Mouse (Mus musculus): ENCODE results near the gene Sgo2a. TPM values are rescaled to one million over a fixed set of nuclear protein-coding genes. Genes with fewer than 3 reads are reported as not detected.

Gene Sgo2a
- polyA plus RNA-seq, 1 experiment from 2014 or later, result 4.4 TPM

DNA sequence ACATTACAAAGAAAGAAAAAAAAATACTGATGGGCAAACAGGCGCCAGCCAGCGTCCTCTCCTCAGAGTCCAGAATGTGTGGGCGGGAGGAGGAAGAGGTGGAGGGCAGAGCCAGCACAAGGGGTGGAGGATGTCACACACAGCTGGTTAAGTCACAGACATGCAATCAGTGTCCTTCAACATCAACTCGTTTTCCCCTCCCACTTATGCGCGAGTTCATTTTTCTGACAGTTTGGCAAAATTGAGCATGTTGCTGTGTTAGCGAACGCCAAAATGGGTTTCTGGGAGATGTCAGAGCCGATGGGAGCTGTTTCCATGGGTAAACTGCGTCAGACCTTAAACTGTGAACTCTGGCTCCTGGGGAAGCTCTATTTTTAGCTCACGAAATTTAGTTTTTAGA lies 61.2 kb downstream of the Sgo2a start:
- Histone ChIP-seq H3K9me3 (ENCODE audit: control insufficient read depth, low read length) (no peaks in the 10 kb centered on the region), H3K27ac (replicated peaks) (no peak overlapping the region), H3K4me2 (replicated peaks; ENCODE audit: low read depth) (no peak overlapping the region), H3K4me1 (replicated peaks; ENCODE audit: control insufficient read depth, insufficient read depth) (no peaks in the 10 kb centered on the region), H3K9ac (ENCODE audit: low read length) (no peak overlapping the region), H3K27me3 (ENCODE audit: control insufficient read depth, insufficient read depth, low read length) (no peaks in the 10 kb centered on the region), H3K36me3 (ENCODE audit: control insufficient read depth, insufficient read depth, low read length) (no peaks in the 10 kb centered on the region), H3K4me3 (ENCODE audit: low read depth, low read length) (no peak overlapping the region)
- no peak for DNase-seq (ENCODE audit: low spot score)
- 53% methylated on average over 11 of the region's 11 CpGs for WGBS
- no peak for TF ChIP-seq EP300 (optimal IDR thresholded peaks at IDR 0.05)
- TF ChIP-seq CTCF (IDR thresholded peaks at IDR 0.05; ENCODE audit: low read depth), result no peak
- no peak for ATAC-seq (ENCODE audit: low FRiP score, low TSS enrichment)

DNA sequence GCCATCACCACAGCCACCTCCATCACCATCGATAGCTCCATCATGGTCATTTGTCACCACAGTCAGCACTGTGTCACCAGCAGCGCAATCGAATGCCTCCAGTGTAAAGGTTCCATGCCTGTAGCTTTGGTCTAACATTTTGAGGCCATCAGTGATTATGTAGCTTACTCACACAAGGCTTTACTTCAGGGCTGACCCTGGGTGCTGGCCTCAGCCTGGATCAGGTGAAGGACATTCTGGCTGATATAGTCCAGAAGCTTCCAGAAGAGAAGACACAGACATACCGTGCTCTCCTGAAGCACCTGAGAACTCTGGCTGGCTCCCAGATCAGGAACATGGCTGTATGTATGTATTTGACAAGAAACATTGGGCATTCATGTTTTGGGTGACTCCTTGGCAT lies 63.1 kb downstream of the Sgo2a start:
- TF ChIP-seq CTCF (IDR thresholded peaks at IDR 0.05; ENCODE audit: low read depth) (no peak), EP300 (optimal IDR thresholded peaks at IDR 0.05) (no peak)
- 92% methylated on average over 4 of the region's 4 CpGs for WGBS
- H3K27ac ChIP-seq (replicated peaks), result no peak overlapping the region
- H3K9ac ChIP-seq (ENCODE audit: low read length), result no peak overlapping the region
- DNase-seq (ENCODE audit: low spot score) (no peak), ATAC-seq (ENCODE audit: low FRiP score, low TSS enrichment) (no peak)
- H3K27me3 ChIP-seq (ENCODE audit: control insufficient read depth, insufficient read depth, low read length), result no peaks in the 10 kb centered on the region
- no peak overlapping the region for H3K4me2 ChIP-seq (replicated peaks; ENCODE audit: low read depth)
- no peaks in the 10 kb centered on the region for H3K36me3 ChIP-seq (ENCODE audit: control insufficient read depth, insufficient read depth, low read length)
- no peaks in the 10 kb centered on the region for H3K4me1 ChIP-seq (replicated peaks; ENCODE audit: control insufficient read depth, insufficient read depth)
- H3K4me3 ChIP-seq (ENCODE audit: low read depth, low read length), result no peak overlapping the region
- H3K9me3 ChIP-seq (ENCODE audit: control insufficient read depth, low read length), result no peaks in the 10 kb centered on the region

DNA sequence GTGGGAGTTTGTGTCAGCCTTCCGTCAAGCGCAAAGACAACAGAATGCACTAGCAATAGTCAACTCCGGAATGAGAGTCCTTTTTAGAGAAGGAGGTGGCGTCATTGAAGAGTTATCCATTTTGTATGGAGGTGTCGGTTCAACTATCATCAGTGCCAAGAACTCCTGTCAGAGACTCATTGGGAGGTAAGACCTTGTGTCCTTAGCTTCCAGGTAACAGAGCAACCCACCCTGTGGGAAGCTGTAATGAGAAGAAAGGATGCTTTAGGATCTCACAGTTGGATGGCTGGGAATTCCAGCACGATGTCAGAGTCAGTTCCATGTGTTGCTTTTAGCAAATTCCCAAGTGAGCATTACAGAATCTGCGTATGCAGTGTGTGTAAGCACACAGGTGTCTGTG lies 66.4 kb downstream of the Sgo2a start:
- H3K9ac ChIP-seq (ENCODE audit: low read length), result no peak overlapping the region
- H3K27ac ChIP-seq (replicated peaks), result no peak overlapping the region
- no peaks in the 10 kb centered on the region for H3K9me3 ChIP-seq (ENCODE audit: control insufficient read depth, low read length)
- H3K27me3 ChIP-seq (ENCODE audit: control insufficient read depth, insufficient read depth, low read length), result no peaks in the 10 kb centered on the region
- no peaks in the 10 kb centered on the region for H3K36me3 ChIP-seq (ENCODE audit: control insufficient read depth, insufficient read depth, low read length)
- WGBS, result 91% methylated on average over 7 of the region's 7 CpGs
- H3K4me1 ChIP-seq (replicated peaks; ENCODE audit: control insufficient read depth, insufficient read depth), result no peaks in the 10 kb centered on the region
- no peak for ATAC-seq (ENCODE audit: low FRiP score, low TSS enrichment)
- no peak for DNase-seq (ENCODE audit: low spot score)
- TF ChIP-seq EP300 (optimal IDR thresholded peaks at IDR 0.05) (no peak), CTCF (IDR thresholded peaks at IDR 0.05; ENCODE audit: low read depth) (no peak)
- no peak overlapping the region for H3K4me2 ChIP-seq (replicated peaks; ENCODE audit: low read depth)
- no peak overlapping the region for H3K4me3 ChIP-seq (ENCODE audit: low read depth, low read length)

DNA sequence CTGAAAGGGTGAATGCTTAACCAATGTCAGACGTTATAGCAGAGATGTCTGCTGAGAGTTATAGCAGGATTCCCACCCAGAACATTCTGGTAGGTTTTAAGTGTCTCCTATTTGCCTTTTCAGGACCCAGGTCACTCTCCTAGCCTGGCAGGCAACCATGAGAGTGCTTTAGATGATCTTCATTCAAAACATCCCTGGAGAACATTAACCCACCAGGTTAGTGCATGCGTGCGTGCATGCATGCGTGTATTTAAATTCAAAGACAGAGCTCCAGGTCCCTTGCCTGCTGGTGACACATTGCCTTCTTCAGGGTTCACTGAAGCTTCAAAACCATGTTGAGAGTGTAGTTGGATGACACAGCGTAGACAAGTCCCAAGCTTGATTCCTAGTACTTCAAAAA lies 69.4 kb downstream of the Sgo2a start:
- Histone ChIP-seq H3K27me3 (ENCODE audit: control insufficient read depth, insufficient read depth, low read length) (no peaks in the 10 kb centered on the region), H3K36me3 (ENCODE audit: control insufficient read depth, insufficient read depth, low read length) (no peaks in the 10 kb centered on the region), H3K27ac (replicated peaks) (no peak overlapping the region), H3K4me3 (ENCODE audit: low read depth, low read length) (no peak overlapping the region), H3K9me3 (ENCODE audit: control insufficient read depth, low read length) (no peaks in the 10 kb centered on the region), H3K9ac (ENCODE audit: low read length) (no peak overlapping the region), H3K4me1 (replicated peaks; ENCODE audit: control insufficient read depth, insufficient read depth) (no peaks in the 10 kb centered on the region), H3K4me2 (replicated peaks; ENCODE audit: low read depth) (no peak overlapping the region)
- no peak for ATAC-seq (ENCODE audit: low FRiP score, low TSS enrichment)
- no peak for TF ChIP-seq EP300 (optimal IDR thresholded peaks at IDR 0.05)
- no peak for TF ChIP-seq CTCF (IDR thresholded peaks at IDR 0.05; ENCODE audit: low read depth)
- 81% methylated on average over 5 of the region's 5 CpGs for WGBS
- DNase-seq (ENCODE audit: low spot score), result no peak

DNA sequence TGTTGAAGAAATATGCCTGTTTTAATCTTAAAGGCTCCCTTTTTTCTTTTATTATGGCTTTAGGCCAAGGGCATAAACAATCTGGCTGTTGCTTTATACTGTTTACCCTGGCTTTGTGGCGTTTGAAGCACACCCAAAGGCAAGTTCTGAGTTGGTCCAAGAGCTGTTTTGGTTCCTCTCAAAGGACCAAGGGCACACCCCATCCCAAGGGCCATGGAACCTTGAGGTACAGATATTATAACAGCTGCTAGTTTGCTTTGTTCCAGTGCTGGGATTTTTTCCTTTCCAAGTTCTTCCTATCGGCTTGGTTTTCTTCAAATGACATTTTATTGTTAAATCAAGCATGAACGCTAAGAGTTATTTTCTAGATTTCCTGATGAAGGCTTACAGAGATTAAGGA lies 69.8 kb downstream of the Sgo2a start:
- Histone ChIP-seq H3K9me3 (ENCODE audit: control insufficient read depth, low read length) (no peaks in the 10 kb centered on the region), H3K4me3 (ENCODE audit: low read depth, low read length) (no peak overlapping the region), H3K4me2 (replicated peaks; ENCODE audit: low read depth) (no peak overlapping the region), H3K4me1 (replicated peaks; ENCODE audit: control insufficient read depth, insufficient read depth) (no peaks in the 10 kb centered on the region), H3K27ac (replicated peaks) (no peak overlapping the region), H3K27me3 (ENCODE audit: control insufficient read depth, insufficient read depth, low read length) (no peaks in the 10 kb centered on the region), H3K9ac (ENCODE audit: low read length) (no peak overlapping the region), H3K36me3 (ENCODE audit: control insufficient read depth, insufficient read depth, low read length) (no peaks in the 10 kb centered on the region)
- TF ChIP-seq EP300 (optimal IDR thresholded peaks at IDR 0.05) (no peak), CTCF (IDR thresholded peaks at IDR 0.05; ENCODE audit: low read depth) (no peak)
- DNase-seq (ENCODE audit: low spot score), result no peak
- 54% methylated on average over 3 of the region's 3 CpGs for WGBS
- ATAC-seq (ENCODE audit: low FRiP score, low TSS enrichment), result no peak

DNA sequence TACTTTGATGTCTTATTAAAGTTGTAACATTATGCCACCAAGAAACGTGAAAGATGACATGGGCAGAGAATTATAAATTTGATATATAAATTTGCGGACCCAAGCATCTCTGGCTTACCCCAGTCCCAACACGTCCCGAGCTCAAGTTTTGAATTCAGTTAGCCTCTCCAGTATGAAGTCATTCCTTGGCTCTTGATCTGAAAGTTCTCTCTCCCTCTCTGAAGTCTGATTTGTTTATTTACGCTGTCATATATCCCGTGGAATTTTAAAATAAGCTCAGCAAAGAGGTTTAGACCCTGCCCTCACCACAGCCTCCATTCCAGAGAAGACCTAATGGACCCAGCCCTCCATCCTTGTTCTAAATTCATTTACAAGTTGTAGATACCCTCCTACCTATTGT lies 73.4 kb downstream of the Sgo2a start:
- 62% methylated on average over 6 of the region's 6 CpGs for WGBS
- TF ChIP-seq EP300 (optimal IDR thresholded peaks at IDR 0.05) (no peak), CTCF (IDR thresholded peaks at IDR 0.05; ENCODE audit: low read depth) (no peak)
- ATAC-seq (ENCODE audit: low FRiP score, low TSS enrichment) (no peak), DNase-seq (ENCODE audit: low spot score) (no peak)
- no peaks in the 10 kb centered on the region for H3K4me1 ChIP-seq (replicated peaks; ENCODE audit: control insufficient read depth, insufficient read depth)
- no peaks in the 10 kb centered on the region for H3K9me3 ChIP-seq (ENCODE audit: control insufficient read depth, low read length)
- no peaks in the 10 kb centered on the region for H3K36me3 ChIP-seq (ENCODE audit: control insufficient read depth, insufficient read depth, low read length)
- no peaks in the 10 kb centered on the region for H3K27me3 ChIP-seq (ENCODE audit: control insufficient read depth, insufficient read depth, low read length)
- no peak overlapping the region for H3K4me3 ChIP-seq (ENCODE audit: low read depth, low read length)
- no peak overlapping the region for H3K27ac ChIP-seq (replicated peaks)
- no peak overlapping the region for H3K9ac ChIP-seq (ENCODE audit: low read length)
- no peak overlapping the region for H3K4me2 ChIP-seq (replicated peaks; ENCODE audit: low read depth)
